Mouse (Mus musculus) gastrocnemius, postnatal 36 days (tissue): ENCODE results near the gene Arcn1. TPM values are rescaled to one million over a fixed set of nuclear protein-coding genes. Genes with fewer than 3 reads are reported as not detected.

Source experiments
- DNase-seq, 2 experiments: peaks; one replicate each; pipeline ENCODE4 v3.0.0; 2022
- intact Hi-C: fragments of 180-260 bp; cut with DNase I; formaldehyde crosslinking; loops from one replicate; pipeline ENCODE4 v1.15.1; 2025
- total RNA-seq, 2 experiments: library from RNA; stranded (reverse); gene quantifications; 2 replicates each; pipeline ENCODE4 v1.2.3; 2021

Arcn1 gene
- total RNA-seq, 2 experiments from 2014 or later: 62.6 to 73.4 TPM

DNA sequence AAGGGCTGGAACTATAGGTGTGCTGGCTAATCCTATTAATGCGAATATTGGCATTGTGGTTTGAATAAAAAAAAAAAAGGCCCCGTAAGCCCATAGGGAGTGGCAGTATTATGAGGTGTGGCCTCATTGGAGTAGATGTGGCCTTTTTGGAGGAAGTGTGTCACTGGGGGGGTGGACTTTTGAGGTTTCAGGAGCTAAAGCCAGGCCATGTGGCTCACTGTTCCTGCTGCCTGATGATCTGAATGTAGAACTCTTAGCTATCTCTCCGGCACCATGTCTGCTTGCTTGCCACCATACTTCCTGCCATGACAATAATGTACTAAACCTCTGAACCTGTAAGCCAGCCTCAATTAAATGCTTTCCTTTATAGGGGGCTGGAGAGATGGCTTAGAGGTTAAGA, 20.3 kb downstream of the Arcn1 start:
- DNase-seq: no peak
- intact Hi-C loops: loop anchor here (5.0 kb wide), 1 partner anchor 90 kb away; no protein-coding TSS in a partner anchor

- DNase-seq: no peak
- intact Hi-C loops: loop anchor here (5.0 kb wide), 1 partner anchor 89 kb away; no protein-coding TSS in a partner anchor
These were observed 21.0 kb downstream of the Arcn1 start for GRCm38 (mm10) chr9:44746666-44747065.

DNA sequence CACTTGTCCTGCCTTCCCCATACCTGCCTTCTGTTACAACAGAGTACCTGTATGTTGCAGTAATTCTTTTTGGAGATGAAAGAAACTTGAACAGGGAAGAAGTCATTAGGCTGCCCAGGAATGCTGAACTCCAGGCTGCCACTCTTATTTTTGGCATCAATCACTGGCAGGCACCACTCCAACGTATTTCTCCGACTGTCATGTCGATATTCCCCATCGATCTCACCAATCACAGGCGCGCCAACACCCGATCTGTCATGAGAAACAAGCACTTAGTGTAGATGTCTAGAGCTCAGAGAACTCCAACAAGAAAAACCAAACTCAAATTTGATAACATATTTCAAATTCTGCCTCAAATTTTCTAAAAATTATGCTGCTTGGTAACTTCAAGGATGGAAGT, 22.3 kb downstream of the Arcn1 start:
- DNase-seq: no peak
- intact Hi-C loops: loop anchor here (5.0 kb wide), 1 partner anchor 88 kb away; no protein-coding TSS in a partner anchor

GRCm38 (mm10) chr9:44740663-44741192, 26.9 kb downstream of the Arcn1 start:
- intact Hi-C loops: no loop called here
- DNase-seq: no peak

- peak; percentile 65 to 74 for DNase-seq
- intact Hi-C loops: no loop called here
These were observed 30.2 kb downstream of the Arcn1 start for GRCm38 (mm10) chr9:44737240-44737949.

GRCm38 (mm10) chr9:44736301-44736700, 31.3 kb downstream of the Arcn1 start:
- DNase-seq: no peak
- intact Hi-C loops: no loop called here

DNA sequence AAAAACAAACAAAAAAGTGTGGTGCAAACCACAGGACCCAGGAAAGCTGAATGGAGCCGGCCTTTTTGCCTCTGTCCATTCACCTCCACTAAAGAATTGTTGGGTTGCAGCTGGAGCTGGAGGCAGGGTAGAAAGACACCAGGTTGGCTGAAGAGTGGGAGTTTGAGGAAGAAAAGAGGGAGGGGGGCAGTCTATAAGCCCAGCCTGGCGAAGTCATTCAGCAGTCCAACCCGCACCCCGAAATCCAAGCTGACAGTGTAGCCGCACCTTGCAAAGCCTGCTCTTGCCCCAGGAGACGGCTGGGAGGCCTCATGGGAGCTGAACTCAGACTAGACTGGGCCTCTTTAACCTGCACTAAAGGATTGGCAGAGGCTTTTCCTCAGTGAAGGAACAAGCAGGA, 31.8 kb downstream of the Arcn1 start:
- no peak for DNase-seq
- intact Hi-C loops: no loop called here

DNA sequence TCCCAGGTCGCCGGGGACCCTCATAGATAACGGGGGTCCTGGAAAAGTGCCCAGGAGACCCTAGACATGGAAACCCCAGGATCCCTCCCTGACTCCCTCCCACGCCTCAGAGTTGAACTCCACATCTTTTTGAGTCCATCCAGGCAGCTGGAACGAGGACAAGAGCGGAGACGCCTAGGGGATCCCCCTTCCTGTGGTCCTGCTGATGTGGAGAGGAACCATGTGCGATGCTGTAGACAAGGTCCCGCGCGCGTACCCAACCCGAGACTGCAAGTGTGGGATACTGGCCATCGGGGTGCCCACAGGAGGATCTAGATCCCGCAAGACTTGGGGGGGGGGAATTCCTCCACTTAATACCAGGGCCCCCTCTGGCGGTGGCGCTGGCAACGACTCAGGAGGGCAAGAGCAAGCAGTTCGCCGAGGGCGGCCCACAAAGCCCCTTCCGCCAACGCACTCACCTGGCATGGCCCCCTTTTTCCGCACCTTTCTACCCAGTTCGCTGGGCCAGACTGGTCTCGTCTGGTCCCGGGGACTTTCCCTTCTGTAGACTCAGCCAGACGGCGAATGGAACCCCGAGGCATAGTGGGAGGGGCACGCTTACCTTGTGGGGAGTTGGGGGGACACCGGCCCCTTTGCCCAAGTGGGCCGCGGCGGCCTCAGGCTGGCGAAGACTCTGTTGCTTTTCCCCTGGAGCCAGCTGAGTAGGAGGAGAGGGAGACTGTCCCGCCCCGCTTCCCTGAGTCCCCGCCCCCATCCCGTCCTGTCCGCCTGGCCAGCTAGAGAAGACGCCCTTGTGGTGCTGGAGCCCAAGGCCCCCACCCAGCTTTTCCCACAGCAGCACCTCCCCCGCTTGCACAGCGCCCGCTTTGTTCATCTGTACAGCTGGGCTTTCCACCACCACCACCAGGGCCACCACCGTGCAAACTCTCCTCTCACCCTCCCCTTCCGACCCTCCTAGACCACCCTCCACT, 32.8 kb downstream of the Arcn1 start, which contains the start of gene Phldb1:
Phldb1 (minus strand) TSS at position 675 of the 971 bp plus-strand sequence.
- intact Hi-C loops: loop anchor here (1.0 kb wide), 1 partner anchor 77 kb away; no protein-coding TSS in a partner anchor
- DNase-seq: peak; percentile 63 to 83

DNA sequence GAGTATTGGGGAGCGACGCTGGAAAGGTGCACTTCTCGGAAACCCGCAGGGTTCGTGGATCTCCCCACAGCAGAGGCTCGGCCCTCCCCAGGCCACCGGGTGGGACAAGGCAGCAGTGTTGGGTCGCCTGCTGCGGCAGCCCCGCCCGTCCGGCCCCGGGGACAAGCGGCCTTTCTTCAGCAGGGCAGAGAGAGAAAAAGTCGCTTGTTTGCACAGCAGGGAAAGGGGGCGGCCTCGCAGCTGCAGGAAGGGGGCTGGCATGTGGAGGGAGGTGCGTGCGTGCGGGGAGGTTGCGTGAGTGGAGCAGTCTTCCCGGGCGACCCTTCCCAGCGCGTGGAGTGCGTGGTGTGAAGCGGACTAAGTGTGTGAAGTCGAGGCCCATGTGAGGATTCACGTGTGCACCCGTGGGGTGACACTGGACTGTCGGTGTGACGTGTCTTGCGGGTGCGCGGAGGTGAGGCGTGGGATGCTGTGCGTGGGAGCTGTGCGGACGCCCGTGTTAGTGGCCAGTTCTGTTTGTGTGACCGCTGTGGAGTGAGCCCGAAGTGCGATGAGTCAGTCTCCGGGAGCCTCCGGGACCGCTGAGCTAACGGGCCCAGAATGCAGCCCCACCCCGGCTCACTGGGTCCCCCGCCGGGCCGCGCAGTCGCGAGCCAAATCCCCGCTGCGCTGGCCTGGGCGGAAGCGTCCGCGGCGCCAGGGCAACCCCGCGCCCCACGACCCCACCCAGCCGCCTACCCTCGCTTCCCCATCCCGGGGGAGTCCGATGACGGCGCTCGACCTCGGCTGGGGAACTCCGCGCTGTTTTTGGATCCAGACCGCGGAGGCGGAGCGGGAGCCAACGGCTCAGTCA, 33.7 kb downstream of the Arcn1 start:
- DNase-seq: peak; percentile 76 to 82
- intact Hi-C loops: loop anchor here (1.0 kb wide), 1 partner anchor 76 kb away; no protein-coding TSS in a partner anchor

DNA sequence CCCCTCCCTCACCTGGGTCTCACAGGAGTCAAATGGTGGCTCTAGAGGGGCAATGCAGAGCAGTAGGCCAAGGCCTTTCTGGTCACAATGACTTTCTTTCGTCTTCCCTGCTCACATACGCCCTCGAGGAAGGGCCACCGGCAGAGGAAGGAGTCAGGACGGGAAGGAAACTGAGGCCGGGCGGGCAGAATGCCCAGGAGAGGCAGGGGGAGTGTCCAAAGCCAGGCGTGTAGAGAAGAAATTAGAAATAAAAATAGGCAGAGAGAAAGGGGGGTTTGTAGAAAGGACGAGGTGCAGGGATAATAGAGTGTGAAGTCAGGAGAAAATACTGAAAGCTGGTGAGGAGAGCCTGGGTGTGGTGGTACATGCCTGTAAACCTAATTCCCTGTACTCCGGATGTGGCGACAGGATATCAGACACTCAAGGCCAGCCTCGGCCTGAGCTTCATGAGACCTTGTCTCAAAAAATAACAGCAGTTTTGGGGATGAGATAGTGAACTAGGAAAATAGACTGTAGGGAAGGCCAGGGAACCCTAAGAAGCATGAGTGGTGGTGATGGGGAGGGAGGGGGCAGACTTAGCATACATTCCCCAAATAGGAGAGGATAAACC, 34.6 kb downstream of the Arcn1 start:
- DNase-seq: peak in 1 of 2 experiments; percentile 22
- intact Hi-C loops: no loop called here

DNA sequence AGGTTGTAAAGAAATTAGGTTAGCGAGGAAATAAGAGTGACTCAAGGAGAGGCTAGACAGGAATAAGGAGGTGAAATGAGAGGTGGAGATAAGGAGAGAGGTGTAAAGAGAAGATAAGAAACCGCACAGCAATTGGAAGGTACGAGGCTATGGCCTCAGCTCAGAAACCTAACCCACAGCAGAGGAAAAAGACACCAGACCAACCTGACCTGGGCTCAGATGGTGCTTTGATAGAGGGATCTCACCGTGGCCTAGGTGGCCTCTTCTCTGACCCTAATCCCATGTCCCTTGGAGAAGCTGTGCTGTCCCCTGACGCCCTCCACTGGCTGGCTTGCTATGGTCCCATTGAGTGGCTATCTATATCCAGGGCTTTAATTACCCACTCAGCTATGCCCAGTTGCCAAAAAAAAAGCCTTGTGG, 35.5 kb downstream of the Arcn1 start:
- intact Hi-C loops: no loop called here
- DNase-seq: no peak

- intact Hi-C loops: no loop called here
- DNase-seq: no peak
These were observed 40.2 kb downstream of the Arcn1 start for GRCm38 (mm10) chr9:44727441-44727840.

- intact Hi-C loops: no loop called here
- DNase-seq: no peak
These were observed 41.1 kb downstream of the Arcn1 start for GRCm38 (mm10) chr9:44726431-44727146.

DNA sequence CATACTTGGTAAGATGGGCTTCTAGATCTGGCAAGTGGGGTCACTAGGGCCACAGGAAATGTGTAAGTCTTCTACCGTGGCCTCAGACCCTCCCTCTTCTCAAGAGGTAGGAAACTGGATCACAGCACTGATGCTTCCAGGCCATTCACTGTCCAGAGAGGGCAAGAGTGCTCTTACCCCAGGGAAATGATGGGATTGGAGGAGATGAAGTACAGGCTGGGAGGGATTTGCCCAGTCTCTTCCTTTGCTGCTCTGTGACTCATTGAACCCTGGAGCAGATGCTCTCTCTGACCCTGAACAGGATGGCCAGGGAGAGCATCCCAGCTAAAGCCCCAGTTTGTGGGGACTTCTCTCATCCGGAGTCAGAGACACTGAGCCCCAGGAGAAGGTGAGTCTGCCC, 43.0 kb downstream of the Arcn1 start:
- intact Hi-C loops: no loop called here
- DNase-seq: no peak

DNA sequence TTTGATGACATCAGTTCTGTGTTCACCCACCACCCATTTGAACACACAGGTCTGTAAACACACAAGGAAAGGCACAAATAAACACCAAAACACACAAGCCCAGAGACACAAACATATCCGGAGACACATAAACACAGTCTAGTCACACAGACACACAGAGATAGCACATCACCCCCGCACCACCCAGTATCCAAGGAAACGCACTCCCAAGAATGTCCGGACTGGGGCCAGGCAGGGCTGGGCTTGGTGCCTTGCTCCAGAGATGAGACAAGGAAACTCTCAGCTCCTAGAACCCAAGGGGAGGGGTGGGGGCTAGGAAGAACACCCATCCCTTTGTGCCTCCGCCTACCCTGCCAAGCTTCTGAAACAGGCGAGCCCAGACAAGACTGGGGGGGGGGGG, 43.4 kb downstream of the Arcn1 start:
- intact Hi-C loops: no loop called here
- peak in 1 of 2 experiments; percentile 76 for DNase-seq

DNA sequence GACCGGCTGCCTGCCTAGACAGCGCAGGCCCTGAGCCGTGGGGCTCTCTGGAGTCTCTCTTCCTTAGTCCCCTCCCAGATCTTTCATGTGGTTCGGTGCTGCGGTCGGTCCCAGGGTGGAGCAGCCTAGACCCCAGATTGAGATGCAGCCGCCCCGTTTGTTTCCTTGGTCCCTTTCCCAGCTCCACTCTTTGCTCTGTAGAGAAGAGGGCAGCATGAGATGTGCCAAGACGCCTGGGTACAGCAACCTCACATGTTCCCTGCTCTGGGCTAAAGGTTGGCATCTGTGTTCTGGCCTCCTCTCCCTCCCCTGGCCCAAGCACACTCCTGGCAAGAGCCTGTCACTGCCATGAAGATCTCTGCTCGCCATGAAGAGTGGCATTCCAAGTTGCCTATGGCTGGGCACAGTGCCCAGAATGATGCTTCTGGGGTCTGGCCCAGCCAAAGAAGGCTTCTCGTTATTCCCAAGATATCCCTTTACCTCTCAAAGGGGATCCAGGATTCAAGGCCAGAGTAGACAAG, 44.1 kb downstream of the Arcn1 start:
- no peak for DNase-seq
- intact Hi-C loops: no loop called here

- intact Hi-C loops: no loop called here
- no peak for DNase-seq
These were observed 44.6 kb downstream of the Arcn1 start for GRCm38 (mm10) chr9:44723008-44723407.

GRCm38 (mm10) chr9:44722575-44722974, 45.1 kb downstream of the Arcn1 start:
- intact Hi-C loops: no loop called here
- DNase-seq: no peak

DNA sequence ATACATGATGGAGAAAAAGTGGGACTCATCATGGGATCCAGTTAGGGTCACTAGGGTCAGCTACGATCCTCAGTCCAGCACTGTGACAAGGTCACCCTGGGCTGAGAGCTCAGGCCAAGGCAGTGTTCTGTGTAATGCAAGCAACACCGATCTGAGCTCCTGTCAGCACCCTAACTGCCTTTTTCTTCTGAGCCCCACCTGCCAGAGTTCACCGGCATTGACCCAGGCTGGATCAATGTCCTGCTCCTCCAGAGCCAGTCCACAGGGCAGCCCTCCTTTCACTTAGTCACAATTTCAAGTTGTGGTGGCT, 45.8 kb downstream of the Arcn1 start:
- intact Hi-C loops: no loop called here
- no peak for DNase-seq
